Mouse (Mus musculus): ENCODE results near the gene Esrrb.

The Esrrb gene

GRCm38 (mm10) chr12:86503921-86504320 is 143.0 kb downstream of the Esrrb start:
- no peak for DNase-seq

DNA sequence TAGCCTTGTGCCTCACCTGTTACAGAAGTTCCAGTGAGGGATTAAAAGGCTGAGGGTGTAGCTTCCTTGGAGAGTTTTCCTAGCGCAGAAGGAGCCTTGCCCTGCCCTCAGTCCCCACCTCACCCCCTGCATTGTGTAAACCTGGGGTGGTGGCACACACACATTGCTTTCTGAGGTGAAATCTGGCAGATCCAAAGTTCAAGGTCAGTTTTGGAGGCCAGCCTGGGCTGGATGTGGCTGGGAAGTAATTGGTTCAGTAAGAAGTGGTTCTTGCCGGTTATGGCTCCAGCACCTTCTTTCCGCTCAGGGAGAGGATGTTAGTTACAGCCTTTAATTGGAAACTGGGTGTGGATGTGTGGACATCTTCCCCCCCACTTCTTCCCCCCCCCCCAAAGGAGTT is 143.4 kb downstream of the Esrrb start:
- no peak for DNase-seq

GRCm38 (mm10) chr12:86507741-86508140 is 146.8 kb downstream of the Esrrb start:
- no peak for DNase-seq

DNA sequence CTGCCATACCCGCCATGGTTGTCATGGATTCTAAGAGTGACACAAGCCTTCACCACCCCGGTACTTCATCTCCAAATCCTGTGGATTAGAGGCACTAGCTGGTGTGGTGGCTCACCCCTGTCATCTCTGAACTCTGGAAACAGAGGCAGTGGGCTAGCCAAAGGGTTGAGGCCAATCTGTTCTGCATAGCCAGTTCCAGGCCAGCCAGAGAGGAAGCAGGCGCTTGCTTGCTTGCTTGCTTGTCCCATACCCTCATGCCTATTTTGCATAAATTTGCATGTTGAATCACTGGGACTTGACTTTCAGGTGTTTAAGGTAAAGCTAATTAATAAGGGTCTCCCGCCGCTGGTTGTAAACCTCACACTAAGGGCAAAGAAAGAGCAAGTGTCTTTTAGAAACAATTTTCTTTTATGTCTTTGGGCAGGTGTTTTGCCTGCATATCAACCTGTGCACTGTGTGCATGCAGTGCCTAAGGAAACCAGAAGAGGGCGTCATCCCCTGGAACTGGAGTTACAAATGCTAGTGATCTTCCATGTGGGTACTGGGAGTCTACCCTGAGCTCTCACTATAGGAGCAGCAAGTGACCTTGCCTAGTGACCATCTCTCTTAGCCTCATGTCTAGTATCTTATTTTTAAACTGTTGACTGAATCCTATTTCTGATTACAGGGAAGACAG is 147.5 kb downstream of the Esrrb start:
- DNase-seq, result no peak

- no peak for DNase-seq
Measured at GRCm38 (mm10) chr12:86509295-86510279, 148.7 kb downstream of the Esrrb start.

DNA sequence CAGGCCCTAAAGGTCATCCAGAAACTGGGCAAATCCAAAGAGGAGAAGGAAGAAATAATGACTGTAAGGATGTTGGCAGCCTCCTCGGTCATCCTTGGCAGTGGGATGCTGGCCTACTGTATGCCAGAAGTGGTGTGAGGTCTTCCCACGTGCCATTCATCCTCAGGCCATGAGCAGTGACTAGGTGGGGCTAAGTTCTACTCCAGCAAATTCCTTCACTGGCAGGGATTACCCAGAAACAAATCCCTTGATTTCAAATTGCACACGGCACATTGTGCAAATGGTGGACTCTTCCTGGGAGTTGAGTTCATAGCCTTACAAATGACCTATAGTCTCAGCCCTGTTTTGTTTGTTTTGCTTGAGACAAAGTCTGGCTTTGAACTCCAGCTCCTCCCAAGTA is 151.4 kb downstream of the Esrrb start:
- no peak for DNase-seq

GRCm38 (mm10) chr12:86513596-86513995 is 152.7 kb downstream of the Esrrb start:
- DNase-seq, result no peak

DNA sequence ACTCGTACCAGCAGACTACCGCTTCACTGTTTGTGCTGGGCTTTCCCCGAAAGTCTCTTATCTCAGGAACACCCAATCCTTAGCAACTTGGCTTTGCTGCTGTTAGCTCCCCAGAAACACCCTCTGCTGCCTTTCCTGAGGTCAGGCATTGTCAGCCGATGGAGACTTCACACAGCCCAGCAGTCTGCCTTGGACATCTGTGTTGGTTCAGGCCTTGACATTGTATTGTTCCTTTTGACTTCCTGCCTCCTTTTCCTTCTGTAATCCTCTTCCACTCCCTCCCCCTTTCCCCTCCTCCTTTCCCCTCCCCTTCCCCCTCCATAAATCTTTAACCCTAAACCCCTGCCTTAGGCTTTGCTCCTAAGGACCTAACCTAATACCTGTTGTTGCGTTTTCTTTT is 155.7 kb downstream of the Esrrb start:
- DNase-seq, result no peak

DNA sequence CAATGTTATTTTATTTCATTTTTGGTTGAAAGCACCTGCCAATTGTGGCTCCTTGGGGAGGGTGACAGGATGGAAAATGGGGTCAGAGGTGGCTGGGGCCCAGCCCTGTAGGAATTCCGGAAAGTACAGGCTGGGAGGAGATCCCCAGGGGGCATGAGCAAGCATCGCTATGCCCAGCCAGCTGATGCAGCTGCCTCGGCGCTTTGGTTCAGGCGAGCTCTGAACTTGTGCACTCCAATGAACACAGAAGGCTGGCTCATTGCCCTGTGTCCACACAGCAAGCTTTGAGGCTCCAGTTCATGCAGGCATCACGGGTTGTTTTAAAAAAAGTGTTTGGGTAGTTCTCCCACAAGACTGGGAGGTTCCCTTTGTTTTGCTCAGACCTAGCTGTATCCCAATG is 156.8 kb downstream of the Esrrb start:
- peak in 1 of 2 experiments; percentile 14 for DNase-seq

DNA sequence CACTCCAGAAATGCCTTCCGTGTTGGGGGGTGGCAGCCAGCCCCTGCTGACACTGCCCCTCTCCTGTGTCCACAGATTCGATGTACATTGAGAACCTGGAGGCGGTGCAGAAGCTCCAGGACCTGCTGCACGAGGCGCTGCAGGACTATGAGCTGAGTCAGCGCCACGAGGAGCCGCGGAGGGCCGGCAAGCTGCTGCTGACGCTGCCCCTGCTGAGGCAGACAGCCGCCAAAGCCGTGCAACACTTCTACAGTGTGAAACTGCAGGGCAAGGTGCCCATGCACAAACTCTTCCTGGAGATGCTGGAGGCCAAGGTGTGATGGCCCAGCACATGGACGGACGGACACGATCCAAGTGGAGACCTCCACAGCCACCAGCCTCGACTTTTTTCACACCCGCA is 157.8 kb downstream of the Esrrb start:
- DNase-seq, result peak; percentile 51 to 65

DNA sequence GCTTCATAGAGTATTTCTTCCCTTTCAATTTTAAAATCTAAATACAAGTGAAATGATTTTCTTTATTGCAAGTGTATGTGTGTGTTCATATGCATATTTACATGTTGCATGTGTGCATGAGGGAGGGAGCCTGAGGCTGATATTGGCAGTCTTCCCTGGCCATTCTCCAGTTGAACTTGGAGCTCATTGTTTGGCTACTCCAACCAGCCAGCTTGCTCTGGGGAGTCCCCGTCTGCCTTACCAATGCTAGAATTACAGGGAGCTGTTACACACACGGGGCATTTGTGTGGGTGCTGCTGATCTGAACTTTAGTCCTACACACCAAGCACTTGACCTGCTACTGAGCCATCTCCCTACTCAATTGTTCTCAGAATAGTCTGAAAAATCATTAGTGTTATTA is 173.4 kb downstream of the Esrrb start:
- DNase-seq, result peak; percentile 43 to 65

GRCm38 (mm10) chr12:86537799-86538198 is 176.9 kb downstream of the Esrrb start:
- no peak for DNase-seq

GRCm38 (mm10) chr12:86538711-86539110 is 177.8 kb downstream of the Esrrb start:
- DNase-seq, result no peak

- DNase-seq, result no peak
Measured at GRCm38 (mm10) chr12:86539511-86539910, 178.6 kb downstream of the Esrrb start.

GRCm38 (mm10) chr12:86547808-86548207 is 186.9 kb downstream of the Esrrb start:
- no peak for DNase-seq

- no peak for DNase-seq
Measured at GRCm38 (mm10) chr12:86553037-86553436, 192.1 kb downstream of the Esrrb start.

DNA sequence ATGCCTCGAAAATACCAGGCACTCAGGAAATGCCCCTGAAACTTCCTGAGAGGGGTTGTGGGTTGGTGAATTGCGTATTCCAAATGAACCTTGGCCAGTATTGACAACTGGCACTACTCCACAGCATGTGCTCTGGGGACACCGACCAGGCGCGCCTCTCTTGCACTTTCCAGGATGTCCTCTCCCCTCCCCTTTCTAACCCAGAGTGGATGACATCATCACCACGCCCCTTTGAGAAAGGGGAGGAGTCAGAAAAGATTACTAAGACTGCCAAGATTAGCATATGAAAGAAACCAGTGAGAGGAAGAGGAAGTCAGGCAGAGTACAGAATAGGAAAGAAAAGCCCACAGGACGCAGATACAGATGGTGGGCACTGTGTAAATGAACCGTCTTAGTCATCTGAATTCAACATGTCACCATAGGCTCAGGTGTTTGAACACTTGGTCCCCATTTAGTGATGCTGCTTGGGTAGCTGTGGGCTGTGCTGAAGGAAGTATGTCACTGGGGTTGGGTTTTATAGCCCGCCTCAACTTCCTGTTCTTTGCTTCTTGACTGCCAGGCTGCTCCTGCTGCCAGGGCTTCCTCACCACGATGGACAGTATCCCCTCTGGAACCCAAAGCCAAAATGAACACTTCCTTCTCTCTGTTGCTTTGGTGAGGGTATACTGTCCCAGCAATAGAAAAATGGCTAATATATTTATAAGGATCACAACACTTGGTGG is 196.0 kb downstream of the Esrrb start:
- DNase-seq, result no peak

DNA sequence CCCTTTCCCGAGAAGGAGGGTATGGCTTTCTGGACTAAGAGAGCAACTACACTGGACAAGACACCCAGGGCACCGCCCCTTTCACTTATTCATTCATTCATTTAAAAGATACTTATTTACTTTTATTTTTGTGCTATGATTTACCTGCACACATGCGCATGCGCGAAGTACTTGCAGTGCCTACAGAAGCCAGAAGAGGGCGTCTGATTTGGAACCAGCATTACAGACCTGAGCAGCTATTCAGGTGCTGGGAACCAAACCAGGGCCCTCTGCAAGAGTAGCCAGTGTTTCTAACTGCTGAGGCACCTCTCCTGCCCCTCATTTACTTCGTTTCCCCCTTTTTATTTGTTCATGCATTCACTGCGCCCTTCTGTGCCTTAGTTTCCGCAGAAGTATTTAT is 198.0 kb downstream of the Esrrb start:
- DNase-seq, result no peak

GRCm38 (mm10) chr12:86562705-86563104 is 201.8 kb downstream of the Esrrb start:
- DNase-seq, result no peak

DNA sequence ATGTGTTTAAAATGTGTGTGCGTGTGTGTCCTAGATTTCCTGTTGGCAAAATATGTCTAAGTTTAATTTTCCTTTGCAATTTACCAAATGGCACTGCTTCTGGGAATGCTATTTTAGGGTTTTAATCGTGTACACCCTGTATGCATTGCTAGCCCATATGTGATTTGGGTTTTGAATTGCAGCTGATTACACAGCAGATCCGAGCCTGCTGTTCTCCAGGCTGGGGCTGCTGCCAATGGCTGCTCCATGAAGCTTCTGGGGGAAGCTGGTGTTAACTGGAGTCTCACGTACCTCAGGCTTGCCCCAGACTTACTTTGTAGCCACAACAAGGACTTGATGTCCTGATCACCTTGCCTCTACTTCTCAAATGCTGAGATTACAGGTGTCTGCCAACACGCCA is 205.1 kb downstream of the Esrrb start:
- DNase-seq, result no peak

All from cerebellum, postnatal 25 days (tissue).